Mouse (Mus musculus) lung, postnatal 4 days (tissue): ENCODE results near the gene Lbhd1.
"Not testable (repeated sequence)": the region's sequence is repeated elsewhere in the genome, so short reads cannot be mapped to it uniquely, and the experiment has no call there.

Experiments
- DNase-seq, 2 experiments: peaks; one replicate each; pipeline ENCODE4 v3.0.0; 2021

Lbhd1 gene

GRCm38 (mm10) chr19:8871267-8872186 lies 12.0 kb upstream of the Lbhd1 start, which contains the start of gene Ubxn1:
Ubxn1 (plus strand) TSS chr19:8871496.
- DNase-seq: peak; percentile 97

DNA sequence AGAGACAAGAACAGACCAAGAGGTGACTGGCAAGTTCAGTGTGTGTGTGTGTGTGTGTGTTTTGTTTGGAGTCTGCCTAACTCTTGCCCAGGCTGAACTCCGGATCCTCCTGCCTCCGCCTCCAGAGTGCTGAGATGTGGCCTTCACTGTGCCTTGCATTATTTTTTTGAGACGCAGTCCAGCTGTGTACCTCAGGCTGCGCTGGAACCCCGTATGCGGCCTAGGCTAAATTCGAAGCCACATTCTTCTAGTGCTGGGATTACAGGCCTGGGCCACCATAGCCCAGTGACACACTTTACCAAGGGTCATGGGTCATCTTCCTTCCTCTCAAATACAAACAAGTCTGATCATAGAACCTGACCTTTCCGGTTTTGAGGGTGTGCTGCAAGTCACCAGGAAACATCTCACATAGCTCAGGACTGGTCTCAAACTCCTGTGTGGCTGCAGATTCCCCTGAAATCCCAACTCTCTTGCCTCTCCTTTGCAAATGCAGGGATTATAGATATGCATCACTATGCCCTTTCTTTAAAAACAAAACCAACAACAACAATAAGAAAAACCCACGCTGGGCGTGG lies 11.2 kb upstream of the Lbhd1 start:
- DNase-seq: no peak

- no peak for DNase-seq
Observed at GRCm38 (mm10) chr19:8875031-8875430, 8.5 kb upstream of the Lbhd1 start.

DNA sequence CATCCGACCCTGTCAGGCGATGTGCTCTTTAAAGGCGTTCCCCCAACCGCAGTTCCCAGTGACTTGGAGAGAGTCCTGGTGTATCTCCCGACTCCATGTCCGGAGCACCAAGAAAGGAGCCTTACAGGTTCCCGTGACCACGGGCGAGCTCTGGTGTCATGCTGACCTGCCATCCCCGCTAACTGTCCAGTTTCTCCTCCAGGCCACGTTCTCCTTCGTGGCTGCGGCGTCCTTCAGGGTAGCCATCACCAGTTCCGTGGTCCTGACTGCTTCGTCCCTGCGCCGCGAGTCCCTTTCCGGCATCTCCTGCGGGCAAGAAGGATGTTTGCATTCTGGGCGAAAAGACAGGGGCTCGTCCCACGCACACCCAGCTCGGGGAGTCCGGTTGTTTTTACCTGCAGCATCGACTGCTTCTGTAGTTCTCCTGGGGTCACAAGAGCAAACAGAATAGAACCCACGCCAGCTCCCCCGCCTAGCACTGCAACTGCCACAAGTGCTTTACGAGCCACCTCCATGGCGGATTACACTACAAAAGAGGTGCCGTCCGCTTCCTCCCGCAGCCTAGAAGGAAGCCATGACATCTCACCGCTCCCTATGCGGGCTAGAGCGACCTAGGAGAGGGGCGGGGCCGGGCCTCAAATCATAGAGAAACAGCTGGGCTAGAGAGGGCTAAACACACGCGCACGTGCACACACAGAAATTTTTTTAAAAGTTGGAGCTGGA lies 3.1 kb upstream of the Lbhd1 start, which contains the start of gene Uqcc3:
Gene Uqcc3, minus strand, starts transcription at position 613 of the 723 bp plus-strand sequence.
- DNase-seq: peak; percentile 92 to 93

DNA sequence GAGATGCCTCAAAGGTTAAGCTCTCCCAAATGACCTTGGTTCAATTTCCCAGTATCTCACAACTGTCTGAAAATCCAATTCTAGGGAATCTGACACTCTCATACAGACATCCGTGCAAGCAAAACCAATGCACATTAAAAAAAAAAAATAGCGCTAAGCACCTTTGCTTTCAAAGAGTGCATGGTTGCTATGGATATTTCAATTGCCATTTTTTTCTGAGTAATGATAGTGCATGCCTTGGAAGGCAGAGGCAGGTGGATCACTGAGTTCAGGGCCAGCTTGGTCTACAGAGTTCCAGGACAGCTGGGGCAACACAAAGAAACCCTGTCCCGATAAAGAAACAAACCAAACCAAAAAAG lies 2.5 kb upstream of the Lbhd1 start:
- DNase-seq: no peak

- DNase-seq: no peak
Observed at GRCm38 (mm10) chr19:8886916-8887584, 3.5 kb downstream of the Lbhd1 start.

DNA sequence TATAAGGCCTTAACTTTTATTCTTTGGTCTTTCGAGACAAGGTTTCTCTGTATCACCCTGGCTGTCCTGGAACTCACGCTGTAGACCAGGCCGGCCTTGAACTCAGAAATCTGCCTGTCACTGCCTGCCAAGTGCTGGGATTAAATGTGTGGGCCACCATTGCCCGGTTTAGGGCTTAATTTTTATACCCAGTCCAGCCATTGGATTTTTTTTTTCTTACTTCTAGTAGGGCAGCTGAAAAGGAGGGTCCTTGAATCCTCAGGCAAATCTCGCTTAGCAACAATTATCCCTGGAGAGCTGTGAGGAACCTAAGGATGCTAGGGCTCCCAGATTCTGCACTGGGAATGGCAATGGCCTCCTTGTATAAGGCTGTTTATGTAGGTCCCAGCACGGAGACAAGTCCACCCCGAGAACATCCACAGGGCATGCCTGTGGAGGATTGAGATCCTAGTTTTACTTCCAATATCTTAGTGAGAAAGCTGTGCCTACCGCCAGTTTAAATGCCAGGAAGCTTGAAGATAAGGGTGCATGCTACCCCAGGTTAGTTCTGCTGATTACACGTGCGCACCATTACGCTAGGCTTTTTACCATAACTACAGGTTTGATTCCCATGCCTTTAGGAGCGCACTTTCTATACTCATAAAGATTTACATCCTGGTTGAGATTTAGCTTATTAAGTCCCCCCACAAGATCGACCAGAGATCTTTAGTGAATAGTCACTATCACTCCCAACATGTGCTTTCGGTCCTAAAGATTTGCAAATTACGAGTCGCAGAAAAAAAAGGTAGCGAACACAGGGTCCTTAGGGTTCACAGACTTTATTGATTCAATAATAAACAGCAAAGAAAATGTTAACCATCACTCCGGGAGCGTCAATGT lies 4.3 kb downstream of the Lbhd1 start:
- DNase-seq: no peak

- DNase-seq: peak; percentile 96
Observed at GRCm38 (mm10) chr19:8888511-8889385, 5.2 kb downstream of the Lbhd1 start, which contains the start of the genes 1810009A15Rik and Gm49416. 1810009A15Rik (plus strand) TSS chr19:8888853. Gm49416 (plus strand) TSS chr19:8888926.

- peak; percentile 89 to 90 for DNase-seq
Observed at GRCm38 (mm10) chr19:8892829-8893766, 9.6 kb downstream of the Lbhd1 start, which contains the start of gene Ints5. Ints5 (plus strand) TSS chr19:8893005.

- DNase-seq: no peak
Observed at GRCm38 (mm10) chr19:8895397-8895960, 11.9 kb downstream of the Lbhd1 start.

DNA sequence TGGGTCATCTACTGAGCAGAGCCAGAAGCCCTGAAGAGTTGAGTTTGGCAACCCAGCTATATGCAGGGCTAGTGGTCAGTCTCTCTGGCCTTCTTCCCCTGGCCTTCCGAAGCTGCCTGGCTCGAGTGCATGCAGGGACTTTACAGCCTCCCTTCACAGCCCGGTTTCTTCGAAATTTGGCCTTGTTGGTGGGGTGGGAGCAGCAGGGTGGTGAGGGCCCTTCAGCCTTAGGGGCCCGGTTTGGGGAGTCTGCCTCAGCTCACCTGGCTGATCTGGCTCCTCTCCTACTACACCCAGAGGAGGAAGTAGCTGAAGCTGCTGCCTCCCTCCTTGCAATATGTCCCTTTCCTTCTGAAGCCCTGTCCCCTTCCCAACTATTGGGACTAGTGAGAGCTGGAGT lies 12.7 kb downstream of the Lbhd1 start:
- DNase-seq: not testable (repeated sequence)

- DNase-seq: peak; percentile 52 to 63
Observed at GRCm38 (mm10) chr19:8897211-8897864, 13.8 kb downstream of the Lbhd1 start.

- DNase-seq: peak; percentile 96 to 98
Observed at GRCm38 (mm10) chr19:8897865-8898495, 14.4 kb downstream of the Lbhd1 start, which contains the start of gene Ganab. Ganab (plus strand) TSS chr19:8898071.

GRCm38 (mm10) chr19:8898576-8898975 lies 15.0 kb downstream of the Lbhd1 start:
- no peak for DNase-seq

DNA sequence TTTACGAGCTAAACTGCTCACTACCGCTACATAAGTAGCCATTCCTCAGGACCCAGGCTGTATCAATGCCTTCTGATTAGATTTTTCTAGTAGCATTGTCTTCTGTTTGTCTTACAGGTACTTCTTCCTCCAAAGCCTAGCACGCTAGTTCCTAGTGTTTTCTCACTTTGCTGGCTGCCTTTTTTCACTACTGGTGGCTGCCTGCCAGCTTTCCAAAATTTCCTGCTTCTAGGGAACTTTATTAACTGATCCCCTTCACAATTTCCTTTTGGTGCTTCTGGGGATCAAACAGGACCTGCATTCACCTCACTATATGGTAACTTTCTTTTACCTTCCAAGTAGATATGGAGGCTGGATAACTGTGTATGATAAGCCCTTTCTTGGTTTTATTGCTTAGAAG lies 15.5 kb downstream of the Lbhd1 start:
- no peak for DNase-seq

- DNase-seq: no peak
Observed at GRCm38 (mm10) chr19:8903412-8903811, 19.9 kb downstream of the Lbhd1 start.

- no peak for DNase-seq
Observed at GRCm38 (mm10) chr19:8908531-8908930, 25.0 kb downstream of the Lbhd1 start.

GRCm38 (mm10) chr19:8911810-8912209 lies 28.3 kb downstream of the Lbhd1 start:
- DNase-seq: no peak
